11 mouse cellular contexts compared by ENCODE assay signal in the genomic region with DNA sequence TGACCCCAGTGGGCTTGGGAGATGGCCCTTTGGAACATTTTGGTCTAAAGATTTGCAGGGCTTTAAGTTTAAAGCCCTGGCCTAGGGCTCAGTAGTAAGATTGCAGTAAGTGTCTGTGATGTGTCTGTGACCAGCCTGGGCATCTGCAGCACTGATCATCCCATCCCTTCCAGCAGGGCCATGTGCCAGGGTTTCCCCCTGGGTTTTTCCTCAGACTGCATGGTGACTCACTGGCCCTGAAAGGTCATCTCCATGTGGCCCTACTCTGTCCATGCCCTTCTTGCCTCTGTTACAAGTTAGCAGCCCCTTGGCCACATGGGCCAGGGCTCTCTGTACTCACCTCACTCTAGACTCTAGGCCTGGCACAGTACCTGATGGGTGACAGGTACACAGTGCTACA.
"Had no signal": no experiment of that assay in that cellular context is flagged by ENCODE, and none has a peak within 500 bp of the region (broad histone marks: within the 10 kb centered on the region; RNA-seq: fewer than 3 reads in every experiment).

No protein-coding gene starts in this region.

- ATAC-seq: liver, embryonic 12.5 days; midbrain, embryonic 16.5 days had no signal

- DNase-seq: kidney, postnatal 14 days; lung, embryonic 14.5 days; lung, postnatal 10 days; lung, postnatal 4 days; retina, postnatal 1 day; right cerebral cortex, postnatal 4 days; spleen, adult 18-20 months; thymus, adult 18-20 months; thymus, postnatal 14 days had no signal
